Mouse (Mus musculus) layer of hippocampus, postnatal 10 days (tissue): ENCODE measurements around the gene Kbtbd8. TPM values are rescaled to one million over a fixed set of nuclear protein-coding genes. Genes with fewer than 3 reads are reported as not detected.

ENCODE experiments used
- DNase-seq, 2 experiments: peaks; one replicate each; pipeline ENCODE4 v3.0.0; 2021; ENCODE audit warnings: low spot score in 2 of 2
- long read RNA-seq: library from polyadenylated mRNA; stranded (forward); transcript quantifications from one replicate; pipeline ENCODE4 v2.0.0, GENCODE M21; 2023
- total RNA-seq, 2 experiments: library from RNA; stranded (reverse); gene quantifications; 2 replicates each; pipeline ENCODE4 v1.2.3; 2021

Gene Kbtbd8
- 1 to 10 TPM; 6.2 to 7.9 TPM for total RNA-seq
- long read RNA-seq, full-length matches to known transcripts: 1 of 9 reads
- long read RNA-seq, partial matches to known transcripts: 0 of 9 reads
- long read RNA-seq, other reads (novel, unspliced or antisense): 8 of 9 reads

GRCm38 (mm10) chr6:95116946-95117345 lies at the start of gene Kbtbd8:
Gene Kbtbd8, plus strand, starts transcription at chr6:95117240.
- peak in 1 of 2 experiments; percentile 13 for DNase-seq

- no peak for DNase-seq
Measured at GRCm38 (mm10) chr6:95069753-95070152, 47.3 kb upstream of the Kbtbd8 start.

GRCm38 (mm10) chr6:95085276-95085675 lies 31.8 kb upstream of the Kbtbd8 start:
- DNase-seq: no peak

- peak; percentile 25 to 37 for DNase-seq
Measured at GRCm38 (mm10) chr6:95087154-95087846, 29.7 kb upstream of the Kbtbd8 start.

GRCm38 (mm10) chr6:95088075-95088474 lies 29.0 kb upstream of the Kbtbd8 start:
- peak; percentile 43 to 51 for DNase-seq

- DNase-seq: no peak
Measured at GRCm38 (mm10) chr6:95094695-95095094, 22.3 kb upstream of the Kbtbd8 start.

- DNase-seq: peak; percentile 92
Measured at GRCm38 (mm10) chr6:95098366-95099109, 18.5 kb upstream of the Kbtbd8 start.

- no peak for DNase-seq
Measured at GRCm38 (mm10) chr6:95103706-95104105, 13.3 kb upstream of the Kbtbd8 start.

GRCm38 (mm10) chr6:95108437-95108836 lies 8.6 kb upstream of the Kbtbd8 start:
- no peak for DNase-seq

- no peak for DNase-seq
Measured at GRCm38 (mm10) chr6:95109691-95110450, 7.2 kb upstream of the Kbtbd8 start.

- DNase-seq: no peak
Measured at GRCm38 (mm10) chr6:95112015-95112414, 5.0 kb upstream of the Kbtbd8 start.

- DNase-seq: no peak
Measured at GRCm38 (mm10) chr6:95116513-95116912, 527 bp upstream of the Kbtbd8 start.

GRCm38 (mm10) chr6:95117614-95118541 lies 838 bp downstream of the Kbtbd8 start:
- peak; percentile 89 to 91 for DNase-seq

- no peak for DNase-seq
Measured at GRCm38 (mm10) chr6:95119389-95119788, 2.3 kb downstream of the Kbtbd8 start.

- no peak for DNase-seq
Measured at GRCm38 (mm10) chr6:95149931-95150534, 33.0 kb downstream of the Kbtbd8 start.

GRCm38 (mm10) chr6:95150885-95151284 lies 33.8 kb downstream of the Kbtbd8 start:
- no peak for DNase-seq

GRCm38 (mm10) chr6:95151563-95151962 lies 34.5 kb downstream of the Kbtbd8 start:
- no peak for DNase-seq

GRCm38 (mm10) chr6:95163965-95164364 lies 46.9 kb downstream of the Kbtbd8 start:
- no peak for DNase-seq

- no peak for DNase-seq
Measured at GRCm38 (mm10) chr6:95165630-95166029, 48.6 kb downstream of the Kbtbd8 start.

GRCm38 (mm10) chr6:95167668-95168227 lies 50.7 kb downstream of the Kbtbd8 start:
- DNase-seq: peak in 1 of 2 experiments; percentile 29
